Mouse (Mus musculus): ENCODE measurements around the gene Notch2. TPM values are rescaled to one million over a fixed set of nuclear protein-coding genes. Genes with fewer than 3 reads are reported as not detected.

The Notch2 gene
- polyA plus RNA-seq, 1 experiment from 2014 or later, result 15.6 TPM

- H3K4me3 ChIP-seq, result no peak overlapping the region
- H3K27ac ChIP-seq, result no peak overlapping the region
- H3K4me1 ChIP-seq (replicated peaks), result peaks cover 56% of the 10 kb centered on the region
- H3K9me3 ChIP-seq, result no peaks in the 10 kb centered on the region
- H3K36me3 ChIP-seq, result peaks cover 8% of the 10 kb centered on the region; the same call in 1 of the 2 replicates
- 65% methylated on average over 14 of the region's 14 CpGs for WGBS
- no peak for DNase-seq (ENCODE audit: low spot score)
- 0 out of 2 replicates have a peak, but pooled peaks cover 3% of the 10 kb centered on the region for H3K27me3 ChIP-seq (ENCODE audit: insufficient read depth, poor library complexity, severe bottlenecking)
These were observed 37.4 kb downstream of the Notch2 start for GRCm38 (mm10) chr3:98050492-98051406.

DNA sequence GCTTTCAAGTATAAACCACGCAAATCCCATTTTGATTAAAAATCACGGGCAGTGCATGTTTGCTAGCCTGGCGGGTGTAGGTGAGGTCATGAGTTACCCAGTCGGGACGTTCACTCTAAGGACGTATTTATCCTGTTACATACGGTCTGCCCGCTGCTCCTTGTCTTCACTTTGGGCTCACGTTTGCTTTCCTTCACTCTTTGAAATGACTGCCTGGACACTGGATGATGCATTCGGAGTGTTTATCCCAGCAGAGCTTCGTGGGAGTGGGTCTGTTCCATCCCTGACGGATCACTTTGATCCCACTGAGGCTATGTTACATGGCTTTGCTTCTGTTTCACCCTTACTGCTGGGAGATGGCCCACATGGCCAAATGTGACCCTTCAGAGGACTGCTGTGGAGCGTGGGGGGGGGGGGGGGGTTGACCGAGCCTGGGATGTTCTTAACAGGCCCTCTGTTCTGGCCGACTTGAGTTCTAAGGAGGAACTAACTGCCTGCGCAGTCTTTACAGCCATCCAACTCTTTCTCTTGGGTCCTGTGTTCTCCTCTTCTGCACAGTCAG is 38.2 kb downstream of the Notch2 start:
- Histone ChIP-seq H3K4me3 (no peak overlapping the region), H3K27ac (peak overlapping the region; percentile 50; the same call in 1 of the 2 replicates), H3K27me3 (ENCODE audit: insufficient read depth, poor library complexity, severe bottlenecking) (0 out of 2 replicates have a peak, but pooled peaks cover 3% of the 10 kb centered on the region), H3K4me1 (replicated peaks) (peaks cover 53% of the 10 kb centered on the region), H3K9me3 (no peaks in the 10 kb centered on the region), H3K36me3 (peaks cover 8% of the 10 kb centered on the region; the same call in 1 of the 2 replicates)
- DNase-seq (ENCODE audit: low spot score), result no peak
- 58% methylated on average over 16 of the region's 16 CpGs for WGBS

GRCm38 (mm10) chr3:98052507-98053430 is 39.4 kb downstream of the Notch2 start:
- Histone ChIP-seq H3K27me3 (ENCODE audit: insufficient read depth, poor library complexity, severe bottlenecking) (0 out of 2 replicates have a peak, but pooled peaks cover 3% of the 10 kb centered on the region), H3K4me3 (no peak overlapping the region), H3K4me1 (replicated peaks) (peaks cover 49% of the 10 kb centered on the region), H3K27ac (0 out of 2 replicates have a peak overlapping the region, but pooled peaks have one; percentile 40), H3K9me3 (no peaks in the 10 kb centered on the region), H3K36me3 (peaks cover 11% of the 10 kb centered on the region; the same call in 1 of the 2 replicates)
- DNase-seq (ENCODE audit: low spot score), result no peak
- 88% methylated on average over 16 of the region's 16 CpGs for WGBS

DNA sequence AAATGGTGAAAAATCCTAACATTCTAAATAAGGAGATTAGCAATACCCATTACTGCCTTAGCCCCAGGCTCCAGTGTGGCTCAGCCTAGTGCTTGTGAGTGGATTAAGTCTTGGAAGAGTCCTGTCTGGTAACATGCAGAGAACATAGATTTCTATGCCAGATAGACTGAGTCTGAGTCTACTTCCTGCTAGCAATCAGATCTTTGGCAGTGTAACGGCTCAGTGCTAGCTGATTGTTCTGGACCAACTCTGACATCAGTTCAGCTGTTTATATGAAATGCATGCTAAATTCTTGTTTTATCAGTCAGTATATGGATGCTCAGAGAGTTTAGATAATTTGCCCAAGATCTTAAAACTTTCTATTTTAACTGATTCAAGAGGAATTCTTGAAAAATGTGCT is 40.5 kb downstream of the Notch2 start:
- no peaks in the 10 kb centered on the region for H3K9me3 ChIP-seq
- 0 out of 2 replicates have a peak, but pooled peaks cover 3% of the 10 kb centered on the region for H3K27me3 ChIP-seq (ENCODE audit: insufficient read depth, poor library complexity, severe bottlenecking)
- peaks cover 49% of the 10 kb centered on the region for H3K4me1 ChIP-seq (replicated peaks)
- H3K4me3 ChIP-seq, result no peak overlapping the region
- WGBS, result 93% methylated on average over 1 of the region's 1 CpGs
- no peak overlapping the region for H3K27ac ChIP-seq
- H3K36me3 ChIP-seq, result peaks cover 11% of the 10 kb centered on the region; the same call in 1 of the 2 replicates
- DNase-seq (ENCODE audit: low spot score), result no peak

- Histone ChIP-seq H3K4me1 (replicated peaks) (peaks cover 44% of the 10 kb centered on the region), H3K9me3 (no peaks in the 10 kb centered on the region), H3K36me3 (peaks cover 9% of the 10 kb centered on the region; the same call in 1 of the 2 replicates), H3K4me3 (no peak overlapping the region), H3K27me3 (ENCODE audit: insufficient read depth, poor library complexity, severe bottlenecking) (0 out of 2 replicates have a peak, but pooled peaks cover 3% of the 10 kb centered on the region), H3K27ac (no peak overlapping the region)
- no peak for DNase-seq (ENCODE audit: low spot score)
- 94% methylated on average over 8 of the region's 8 CpGs for WGBS
These were observed 41.1 kb downstream of the Notch2 start for GRCm38 (mm10) chr3:98054334-98055007.

- Histone ChIP-seq H3K9me3 (no peaks in the 10 kb centered on the region), H3K4me1 (replicated peaks) (peaks cover 40% of the 10 kb centered on the region), H3K36me3 (peaks cover 9% of the 10 kb centered on the region; the same call in 1 of the 2 replicates), H3K27ac (no peak overlapping the region), H3K4me3 (no peak overlapping the region), H3K27me3 (ENCODE audit: insufficient read depth, poor library complexity, severe bottlenecking) (0 out of 2 replicates have a peak, but pooled peaks cover 3% of the 10 kb centered on the region)
- DNase-seq (ENCODE audit: low spot score), result no peak
- 94% methylated on average over 6 of the region's 6 CpGs for WGBS
These were observed 41.6 kb downstream of the Notch2 start for GRCm38 (mm10) chr3:98055008-98055345.

DNA sequence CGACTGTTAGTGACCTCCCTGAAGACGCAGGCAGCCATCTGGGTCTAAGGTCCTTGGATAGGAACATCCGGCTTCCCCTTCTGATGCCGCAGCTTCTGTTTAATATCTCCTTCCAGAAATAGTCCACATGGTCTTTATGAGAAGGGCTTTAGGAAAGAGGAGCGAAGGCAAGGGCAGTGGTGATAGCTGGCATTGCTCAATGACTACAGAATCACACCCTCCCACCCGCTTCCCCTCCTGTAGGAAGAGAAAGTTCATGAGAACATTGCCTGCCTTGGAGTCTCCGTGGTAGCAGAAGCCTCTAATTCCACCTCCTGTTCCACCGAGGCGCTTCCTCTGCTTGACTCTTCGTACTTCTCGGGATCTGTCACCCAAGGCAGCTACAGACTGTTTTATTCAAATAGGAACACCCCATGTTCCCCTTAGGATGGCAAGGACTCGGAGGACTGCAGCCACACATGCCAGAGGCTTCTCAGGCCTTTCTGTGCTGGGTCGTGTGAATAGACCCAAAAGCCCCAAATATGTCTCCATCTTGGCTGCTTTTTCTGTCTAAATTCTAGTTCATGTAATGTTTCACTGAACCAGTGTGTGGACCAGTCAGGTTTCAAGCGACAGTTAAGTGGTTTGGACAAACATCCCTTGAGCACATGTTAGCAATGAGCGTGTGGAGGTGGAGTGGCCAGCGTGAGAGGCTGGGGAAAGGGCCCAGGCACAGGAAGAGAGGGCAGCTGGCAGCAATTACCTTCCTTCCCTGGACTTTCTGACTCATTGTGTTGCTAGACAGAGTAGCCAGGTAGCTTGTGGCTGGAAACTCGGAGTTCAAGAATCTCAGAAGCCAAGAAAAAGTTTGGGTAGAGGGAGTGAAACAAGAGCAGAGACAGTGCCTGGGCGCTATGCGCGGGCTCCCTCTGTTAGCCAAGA is 42.7 kb downstream of the Notch2 start:
- Histone ChIP-seq H3K27ac (peak overlapping the region; percentile 40; the same call in 1 of the 2 replicates), H3K36me3 (peaks cover 9% of the 10 kb centered on the region; the same call in 1 of the 2 replicates), H3K9me3 (no peaks in the 10 kb centered on the region), H3K4me3 (no peak overlapping the region), H3K4me1 (replicated peaks) (peaks cover 37% of the 10 kb centered on the region), H3K27me3 (ENCODE audit: insufficient read depth, poor library complexity, severe bottlenecking) (0 out of 2 replicates have a peak, but pooled peaks cover 3% of the 10 kb centered on the region)
- WGBS, result 86% methylated on average over 20 of the region's 20 CpGs
- peak; percentile 32 for DNase-seq (ENCODE audit: low spot score)

DNA sequence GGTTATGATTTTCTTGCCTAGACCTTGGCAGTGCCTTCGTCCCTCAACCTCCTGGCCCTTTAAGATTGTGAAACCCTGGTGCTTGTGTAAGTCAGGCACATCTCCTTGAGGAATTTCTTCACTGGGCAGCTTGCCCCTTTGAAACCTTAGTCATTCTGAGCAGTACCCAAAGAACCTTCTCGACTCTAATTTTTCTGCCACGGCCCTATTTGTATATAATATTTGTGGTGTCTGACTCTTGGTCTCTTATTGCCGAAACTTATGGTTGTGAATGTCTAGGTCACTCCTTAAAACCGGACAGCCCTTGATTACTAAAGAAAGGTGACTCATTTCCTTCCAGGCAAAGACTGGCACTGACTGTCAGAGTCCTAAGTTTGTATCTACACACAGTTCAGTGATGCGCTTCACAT is 43.6 kb downstream of the Notch2 start:
- 91% methylated on average over 6 of the region's 6 CpGs for WGBS
- Histone ChIP-seq H3K27ac (no peak overlapping the region), H3K4me1 (replicated peaks) (peaks cover 37% of the 10 kb centered on the region), H3K9me3 (no peaks in the 10 kb centered on the region), H3K4me3 (no peak overlapping the region), H3K27me3 (ENCODE audit: insufficient read depth, poor library complexity, severe bottlenecking) (0 out of 2 replicates have a peak, but pooled peaks cover 3% of the 10 kb centered on the region), H3K36me3 (peaks cover 9% of the 10 kb centered on the region; the same call in 1 of the 2 replicates)
- DNase-seq (ENCODE audit: low spot score), result no peak

DNA sequence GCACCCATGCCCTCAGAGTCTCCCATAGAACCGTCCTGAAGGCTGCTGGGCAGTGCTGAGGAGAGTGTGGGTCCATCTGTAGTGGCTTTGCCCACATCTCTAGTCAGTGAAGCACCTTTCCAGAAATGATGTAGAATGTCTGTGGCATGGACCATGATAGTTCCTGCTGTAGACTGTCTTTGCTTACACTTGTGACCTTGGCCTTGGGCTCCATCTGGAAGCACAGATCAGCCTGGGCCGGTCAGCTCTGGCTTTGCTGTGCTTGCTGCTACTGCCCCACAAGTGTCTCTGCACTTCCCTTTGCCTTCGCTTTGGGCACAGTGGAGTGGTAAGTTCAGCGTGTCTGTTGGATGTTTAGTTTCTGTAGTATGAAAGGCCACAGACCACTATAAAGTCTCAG is 45.7 kb downstream of the Notch2 start:
- Histone ChIP-seq H3K4me3 (no peak overlapping the region), H3K27me3 (ENCODE audit: insufficient read depth, poor library complexity, severe bottlenecking) (no peaks in the 10 kb centered on the region), H3K9me3 (no peaks in the 10 kb centered on the region), H3K36me3 (peaks cover 3% of the 10 kb centered on the region; the same call in 1 of the 2 replicates), H3K27ac (no peak overlapping the region), H3K4me1 (replicated peaks) (peaks cover 49% of the 10 kb centered on the region)
- no peak for DNase-seq (ENCODE audit: low spot score)
- 89% methylated on average over 4 of the region's 4 CpGs for WGBS

- Histone ChIP-seq H3K27me3 (ENCODE audit: insufficient read depth, poor library complexity, severe bottlenecking) (no peaks in the 10 kb centered on the region), H3K27ac (peak overlapping the region; percentile 79), H3K4me1 (replicated peaks) (peaks cover 45% of the 10 kb centered on the region), H3K4me3 (no peak overlapping the region), H3K9me3 (no peaks in the 10 kb centered on the region), H3K36me3 (peaks cover 4% of the 10 kb centered on the region; the same call in 1 of the 2 replicates)
- WGBS, result 43% methylated on average over 7 of the region's 7 CpGs
- DNase-seq (ENCODE audit: low spot score), result no peak
These were observed 47.8 kb downstream of the Notch2 start for GRCm38 (mm10) chr3:98060981-98061660.

All from hindbrain, embryonic 10.5 days (tissue).